17 mouse cellular contexts compared by ENCODE assay signal in the genomic region with DNA sequence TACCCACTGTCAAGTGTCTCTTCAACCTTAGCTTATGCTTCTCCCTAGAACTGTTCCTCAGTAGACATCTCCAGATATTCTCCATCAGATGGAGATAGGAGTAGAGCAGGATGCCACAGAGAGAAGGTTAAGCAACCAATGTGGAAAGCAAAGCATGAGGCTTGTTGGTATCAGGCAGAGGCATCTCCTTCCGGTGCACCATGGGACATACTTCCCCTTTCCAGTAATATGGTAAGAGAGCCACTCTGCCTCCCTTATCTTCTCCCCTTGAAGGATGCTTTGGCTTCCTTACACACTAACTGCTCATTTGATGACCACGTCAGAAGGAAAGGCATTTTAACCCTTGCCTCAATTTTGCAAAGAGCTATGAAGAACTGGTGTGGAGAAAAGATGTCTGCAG. TPM values are rescaled to one million over a fixed set of nuclear protein-coding genes. Genes with fewer than 3 reads are reported as not detected.
DNase-seq lines count a peak whose midpoint lies in the region; ATAC-seq lines count a peak whose summit lies in the region.
"Had no signal": no experiment of that assay in that cellular context is flagged by ENCODE, and none has a peak within 500 bp of the region (broad histone marks: within the 10 kb centered on the region; RNA-seq: fewer than 3 reads in every experiment).

No protein-coding gene starts in this region.

- no peaks in the 10 kb centered on the region for H3K36me3 ChIP-seq in midbrain, embryonic 11.5 days (ENCODE audit: control insufficient read depth, insufficient read depth, low read length)
- H3K36me3 ChIP-seq in midbrain, embryonic 13.5 days: no peaks in the 10 kb centered on the region
- H3K36me3 ChIP-seq: embryonic facial prominence, embryonic 12.5 days; forebrain, embryonic 15.5 days; heart, embryonic 12.5 days; hindbrain, embryonic 12.5 days had no signal

- 88% methylated on average over 2 of the region's 2 CpGs for WGBS in midbrain, embryonic 11.5 days
- WGBS in midbrain, embryonic 13.5 days: 80% methylated on average over 2 of the region's 2 CpGs

- H3K27ac ChIP-seq in midbrain, embryonic 11.5 days (ENCODE audit: low read depth, low read length): no peak overlapping the region
- H3K27ac ChIP-seq in midbrain, embryonic 13.5 days: no peak overlapping the region
- H3K27ac ChIP-seq: embryonic facial prominence, embryonic 12.5 days; forebrain, embryonic 15.5 days; hindbrain, embryonic 12.5 days had no signal

- no peaks in the 10 kb centered on the region for H3K9me3 ChIP-seq in midbrain, embryonic 11.5 days (ENCODE audit: control insufficient read depth, low read length)
- no peaks in the 10 kb centered on the region for H3K9me3 ChIP-seq in midbrain, embryonic 13.5 days
- H3K9me3 ChIP-seq: embryonic facial prominence, embryonic 12.5 days; forebrain, embryonic 15.5 days; heart, embryonic 12.5 days; hindbrain, embryonic 12.5 days had no signal

- H3K9ac ChIP-seq in midbrain, embryonic 11.5 days (ENCODE audit: low read length): no peak overlapping the region
- H3K9ac ChIP-seq in midbrain, embryonic 13.5 days (replicated peaks): no peak overlapping the region
- H3K9ac ChIP-seq: embryonic facial prominence, embryonic 12.5 days; forebrain, embryonic 15.5 days; heart, embryonic 12.5 days; hindbrain, embryonic 12.5 days had no signal

- H3K4me2 ChIP-seq in midbrain, embryonic 11.5 days: no peak overlapping the region
- no peak overlapping the region for H3K4me2 ChIP-seq in midbrain, embryonic 13.5 days (replicated peaks)
- H3K4me2 ChIP-seq: embryonic facial prominence, embryonic 12.5 days; forebrain, embryonic 15.5 days; heart, embryonic 12.5 days; hindbrain, embryonic 12.5 days had no signal

- peak; percentile 8 for DNase-seq in midbrain, embryonic 11.5 days (ENCODE audit: low spot score, missing footprints)
- DNase-seq in heart, postnatal 4 days: no peak
- DNase-seq in cerebellum, adult 11-12 months: no peak
- no peak for DNase-seq in spleen, postnatal 10 days (ENCODE audit: low spot score in 2 of 2)
- DNase-seq: adrenal gland, adult 8-10 months; adrenal gland, postnatal 36 days; cerebellum, adult 8-10 months; cerebellum, postnatal 14 days; gastrocnemius, postnatal 14 days had no signal

- no peak overlapping the region for H3K4me3 ChIP-seq in midbrain, embryonic 11.5 days (ENCODE audit: low read depth, low read length)
- H3K4me3 ChIP-seq in midbrain, embryonic 13.5 days (replicated peaks): no peak overlapping the region
- H3K4me3 ChIP-seq: embryonic facial prominence, embryonic 12.5 days; forebrain, embryonic 15.5 days; heart, embryonic 12.5 days; hindbrain, embryonic 12.5 days had no signal

- no peaks in the 10 kb centered on the region for H3K4me1 ChIP-seq in midbrain, embryonic 11.5 days (ENCODE audit: control insufficient read depth, insufficient read depth, low read length)
- H3K4me1 ChIP-seq in midbrain, embryonic 13.5 days (replicated peaks): no peaks in the 10 kb centered on the region
- H3K4me1 ChIP-seq: embryonic facial prominence, embryonic 12.5 days; forebrain, embryonic 15.5 days; heart, embryonic 12.5 days; hindbrain, embryonic 12.5 days had no signal

- ATAC-seq in midbrain, embryonic 11.5 days (ENCODE audit: low FRiP score): no peak
- no peak for ATAC-seq in midbrain, embryonic 13.5 days
- ATAC-seq in hematopoietic stem cell, adult 5-6 weeks (replicated peaks in 1 of 2; ENCODE audit: insufficient read depth in 1 of 2, low FRiP score in 2 of 2, low TSS enrichment in 1 of 2, low read depth in 1 of 2, poor library complexity in 2 of 2, severe bottlenecking in 2 of 2): peak; percentile 92 to 93
- peak; percentile 99 for ATAC-seq in megakaryocyte progenitor cell, adult 5-6 weeks (replicated peaks; ENCODE audit: poor library complexity)
- ATAC-seq: forebrain, embryonic 15.5 days; hindbrain, embryonic 16.5 days had no signal

- no peaks in the 10 kb centered on the region for H3K27me3 ChIP-seq in midbrain, embryonic 11.5 days (ENCODE audit: control insufficient read depth, insufficient read depth, low read length)
- H3K27me3 ChIP-seq in midbrain, embryonic 13.5 days: no peaks in the 10 kb centered on the region
- H3K27me3 ChIP-seq: embryonic facial prominence, embryonic 12.5 days; forebrain, embryonic 15.5 days; heart, embryonic 12.5 days; hindbrain, embryonic 12.5 days had no signal

RNA-seq across cellular contexts. Expression of a gene that starts 21.3 kb away (rescaled TPM):
- 1.6 and 1.9 TPM in 2 replicates for polyA plus RNA-seq in midbrain, embryonic 11.5 days (2014; fragmentation: Nextera tagmentation; extraction: Ambion mirVana)
- 4.5 and 5.1 TPM in 2 replicates for polyA plus RNA-seq in midbrain, embryonic 13.5 days (2015; fragmentation: Nextera tagmentation; extraction: Ambion mirVana)
- 1.0 and 3.1 TPM in 2 replicates for total RNA-seq in hematopoietic stem cell, adult 5-6 weeks (2017)
- total RNA-seq in megakaryocyte progenitor cell, adult 5-6 weeks (2015): 1.5 and 2.1 TPM in 2 replicates
- 1.4 and 1.5 TPM in 2 replicates for total RNA-seq in megakaryocyte progenitor cell, adult 5-6 weeks (2017)
- 1 to 10 TPM; 3.0 to 4.6 TPM for total RNA-seq in heart, postnatal 4 days (2021)

Comparison
In these comparisons a context has a peak if more than half of its experiments do, and no peak if none do; other contexts are left out.
1. ATAC-seq: peak in hematopoietic stem cell, adult 5-6 weeks (2 of 2) and megakaryocyte progenitor cell, adult 5-6 weeks (single experiment); none in midbrain, embryonic 11.5 days (single experiment) and midbrain, embryonic 13.5 days (single experiment).